Mouse (Mus musculus) neural tube, embryonic 11.5 days (tissue): Measurements from ENCODE around the gene Zmpste24. TPM values are rescaled to one million over a fixed set of nuclear protein-coding genes. Genes with fewer than 3 reads are reported as not detected.
"Not testable (repeated sequence)": the region's sequence is repeated elsewhere in the genome, so short reads cannot be mapped to it uniquely, and the experiment has no call there.

Experiments
- ATAC-seq: fragments of 200-750 bp; cut with Nextera tagmentation; 2 replicates; pipeline ENCODE4 v1.8.0; 2017; ENCODE audit warnings: moderate number of reproducible peaks, mild to moderate bottlenecking, moderate TSS enrichment, moderate library complexity; ENCODE audit not compliant: insufficient read depth, low FRiP score, low TSS enrichment
- DNase-seq: peaks from one replicate; pipeline ENCODE4 v3.0.0-alpha.2; 2015; ENCODE audit warnings: low spot score
- H3K27ac ChIP-seq: fragments of 300-500 bp; sonication (generic); 2 replicates; pipeline ENCODE4 v1.5.1; 2014; ENCODE audit warnings: low read depth, mild to moderate bottlenecking, low read length
- H3K27me3 ChIP-seq: fragments of 300-500 bp; sonication (generic); 2 replicates; pipeline ENCODE4 v1.6.1; 2014; ENCODE audit warnings: mild to moderate bottlenecking, low read length, mixed read lengths; ENCODE audit not compliant: control insufficient read depth, insufficient read depth
- H3K36me3 ChIP-seq: fragments of 300-500 bp; sonication (generic); 2 replicates; pipeline ENCODE4 v1.6.1; 2014; ENCODE audit warnings: mild to moderate bottlenecking, low read length, moderate library complexity, mixed read lengths; ENCODE audit not compliant: control insufficient read depth, insufficient read depth
- H3K4me1 ChIP-seq: fragments of 300-500 bp; sonication (generic); 2 replicates; pipeline ENCODE4 v1.6.1; 2014; ENCODE audit warnings: low read length, mixed read lengths; ENCODE audit not compliant: control insufficient read depth, insufficient read depth
- H3K4me2 ChIP-seq: fragments of 300-500 bp; sonication (generic); 2 replicates; pipeline ENCODE4 v1.6.1; 2014; ENCODE audit warnings: low read depth, mild to moderate bottlenecking, moderate library complexity
- H3K4me3 ChIP-seq: fragments of 300-500 bp; sonication (generic); 2 replicates; pipeline ENCODE4 v1.5.1; 2014; ENCODE audit warnings: low read depth, low read length
- H3K9ac ChIP-seq: fragments of 300-500 bp; sonication (generic); 2 replicates; pipeline ENCODE4 v1.6.1; 2014; ENCODE audit warnings: mild to moderate bottlenecking, low read length
- H3K9me3 ChIP-seq: fragments of 300-500 bp; sonication (generic); 2 replicates; pipeline ENCODE4 v1.6.1; 2016; ENCODE audit warnings: low read length; ENCODE audit not compliant: control insufficient read depth
- WGBS: fragments of 180-500 bp; shearing (Covaris S2); extraction: QIAGEN DNeasy Blood & Tissue Kit; methylation state at CpG from one replicate; pipeline ENCODE4 v1.1.7; 2014; 5-methylcytosine and 5-hydroxymethylcytosine counted together
- polyA plus RNA-seq: library from polyadenylated mRNA; unstranded; fragments of >200 nt; fragmentation: Nextera tagmentation; extraction: Ambion mirVana; gene quantifications from 2 replicates; pipeline ENCODE4 v1.2.1, GENCODE M21; 2014

Zmpste24 gene
- polyA plus RNA-seq, 1 experiment from 2014 or later, result 29.3 TPM

DNA sequence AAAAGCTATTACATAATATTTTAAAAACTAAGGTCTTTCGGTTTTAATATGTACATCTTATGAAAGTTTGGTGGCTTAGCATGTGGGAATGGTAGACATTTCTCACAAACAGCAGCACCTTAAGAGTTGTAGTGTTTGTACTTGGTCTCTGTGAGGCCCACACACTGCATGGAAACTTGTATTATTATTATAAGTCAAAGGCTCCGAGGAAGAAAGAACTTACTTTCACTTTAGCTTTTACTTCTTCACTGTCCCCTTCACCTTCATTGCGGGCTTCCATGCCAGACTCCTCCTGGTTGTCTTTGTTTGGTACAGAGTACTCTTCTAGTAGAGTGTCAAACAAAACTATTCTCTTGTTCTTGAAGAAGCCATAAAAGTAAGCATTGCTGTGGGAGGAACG is 23.8 kb downstream of the Zmpste24 start:
- no peak for ATAC-seq
- Histone ChIP-seq H3K9ac (no peak overlapping the region), H3K4me1 (no peaks in the 10 kb centered on the region), H3K4me3 (no peak overlapping the region), H3K27ac (no peak overlapping the region), H3K27me3 (no peaks in the 10 kb centered on the region), H3K9me3 (no peaks in the 10 kb centered on the region), H3K36me3 (peaks cover 12% of the 10 kb centered on the region), H3K4me2 (no peak overlapping the region)
- DNase-seq, result no peak
- WGBS, result 54% methylated on average over 4 of the region's 4 CpGs

DNA sequence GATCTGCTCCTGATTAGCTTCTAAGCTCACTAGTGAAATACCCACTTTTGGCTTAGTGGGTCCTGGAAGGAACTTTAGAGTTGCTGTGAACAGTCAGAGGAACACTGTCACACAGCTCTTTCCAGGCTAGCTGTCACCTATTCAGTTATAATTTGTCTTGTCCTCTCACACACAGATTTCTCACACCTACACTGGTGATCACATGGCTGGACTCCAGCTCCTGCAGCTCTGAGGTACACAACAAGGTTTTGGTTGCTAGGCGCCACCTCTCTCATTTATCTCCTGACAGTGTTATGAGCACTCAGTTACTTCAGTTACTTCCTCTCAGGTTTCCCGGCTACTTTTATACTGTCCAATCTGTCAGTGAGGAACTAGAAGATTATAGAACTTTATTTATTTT is 32.7 kb downstream of the Zmpste24 start:
- Histone ChIP-seq H3K36me3 (peaks cover 3% of the 10 kb centered on the region; the same call in 1 of the 2 replicates), H3K9ac (no peak overlapping the region), H3K27ac (no peak overlapping the region), H3K27me3 (no peaks in the 10 kb centered on the region), H3K4me2 (no peak overlapping the region), H3K4me3 (no peak overlapping the region), H3K9me3 (no peaks in the 10 kb centered on the region), H3K4me1 (no peaks in the 10 kb centered on the region)
- ATAC-seq (no peak), DNase-seq (no peak)
- 88% methylated on average over 2 of the region's 2 CpGs for WGBS

GRCm38 (mm10) chr4:121059218-121059617 is 38.8 kb downstream of the Zmpste24 start:
- H3K4me2 ChIP-seq, H3K9ac ChIP-seq, H3K4me1 ChIP-seq, H3K9me3 ChIP-seq, ATAC-seq, H3K36me3 ChIP-seq, H3K27me3 ChIP-seq, H3K4me3 ChIP-seq, H3K27ac ChIP-seq, DNase-seq: not testable (repeated sequence)
- 89% methylated on average over 9 of the region's 10 CpGs for WGBS

DNA sequence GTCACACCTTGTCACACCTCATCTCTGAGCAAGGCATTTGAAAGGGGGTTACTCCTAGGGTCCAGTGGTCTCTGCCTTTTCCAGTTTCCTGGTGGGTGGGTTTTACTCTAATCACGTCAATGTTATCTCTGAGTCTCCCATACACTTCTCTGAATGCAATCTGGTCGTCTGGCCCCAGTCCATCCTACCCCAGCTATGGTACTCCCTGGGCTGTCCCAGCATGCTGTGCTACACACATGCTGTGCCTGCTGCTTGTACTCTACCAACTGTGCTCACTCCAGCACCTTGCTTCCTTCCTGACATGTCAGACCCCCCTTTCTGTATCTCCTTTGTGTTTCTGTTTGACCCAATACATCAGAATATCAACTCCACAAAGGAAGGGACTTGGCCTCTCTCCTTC is 41.0 kb downstream of the Zmpste24 start:
- H3K4me3 ChIP-seq, result no peak overlapping the region
- peaks cover 6% of the 10 kb centered on the region for H3K27me3 ChIP-seq
- H3K4me1 ChIP-seq, result no peaks in the 10 kb centered on the region
- DNase-seq (no peak), ATAC-seq (no peak)
- H3K9me3 ChIP-seq, result no peaks in the 10 kb centered on the region
- WGBS, result 71% methylated on average over 2 of the region's 2 CpGs
- H3K4me2 ChIP-seq, result no peak overlapping the region
- H3K27ac ChIP-seq, result no peak overlapping the region
- no peak overlapping the region for H3K9ac ChIP-seq
- H3K36me3 ChIP-seq, result 0 out of 2 replicates have a peak, but pooled peaks cover 2% of the 10 kb centered on the region

DNA sequence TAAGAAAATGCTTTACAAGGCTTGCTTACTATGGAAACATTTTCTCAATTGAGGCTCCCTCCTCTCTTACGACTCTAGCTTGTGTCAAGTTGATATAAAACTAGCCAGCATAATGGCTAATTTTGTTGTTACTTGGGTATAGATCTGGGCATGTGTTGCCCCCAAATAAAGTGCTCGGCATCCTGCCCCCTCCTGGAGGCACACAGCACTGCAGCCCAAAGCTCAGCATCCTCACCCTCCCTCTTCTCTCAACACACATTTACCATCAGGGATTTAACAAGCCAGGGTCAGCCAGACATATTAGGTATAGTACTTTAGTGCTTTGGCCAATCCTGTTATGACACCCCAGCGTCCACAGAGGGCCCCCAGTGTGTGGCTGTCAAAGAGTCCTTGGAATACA is 41.7 kb downstream of the Zmpste24 start:
- WGBS, result 45% methylated on average over 3 of the region's 3 CpGs
- Histone ChIP-seq H3K9me3 (no peaks in the 10 kb centered on the region), H3K36me3 (0 out of 2 replicates have a peak, but pooled peaks cover 2% of the 10 kb centered on the region), H3K9ac (no peak overlapping the region), H3K4me1 (no peaks in the 10 kb centered on the region), H3K27ac (no peak overlapping the region), H3K4me2 (no peak overlapping the region), H3K4me3 (no peak overlapping the region), H3K27me3 (peaks cover 6% of the 10 kb centered on the region)
- ATAC-seq (no peak; the same call in 1 of the 2 replicates), DNase-seq (no peak)

DNA sequence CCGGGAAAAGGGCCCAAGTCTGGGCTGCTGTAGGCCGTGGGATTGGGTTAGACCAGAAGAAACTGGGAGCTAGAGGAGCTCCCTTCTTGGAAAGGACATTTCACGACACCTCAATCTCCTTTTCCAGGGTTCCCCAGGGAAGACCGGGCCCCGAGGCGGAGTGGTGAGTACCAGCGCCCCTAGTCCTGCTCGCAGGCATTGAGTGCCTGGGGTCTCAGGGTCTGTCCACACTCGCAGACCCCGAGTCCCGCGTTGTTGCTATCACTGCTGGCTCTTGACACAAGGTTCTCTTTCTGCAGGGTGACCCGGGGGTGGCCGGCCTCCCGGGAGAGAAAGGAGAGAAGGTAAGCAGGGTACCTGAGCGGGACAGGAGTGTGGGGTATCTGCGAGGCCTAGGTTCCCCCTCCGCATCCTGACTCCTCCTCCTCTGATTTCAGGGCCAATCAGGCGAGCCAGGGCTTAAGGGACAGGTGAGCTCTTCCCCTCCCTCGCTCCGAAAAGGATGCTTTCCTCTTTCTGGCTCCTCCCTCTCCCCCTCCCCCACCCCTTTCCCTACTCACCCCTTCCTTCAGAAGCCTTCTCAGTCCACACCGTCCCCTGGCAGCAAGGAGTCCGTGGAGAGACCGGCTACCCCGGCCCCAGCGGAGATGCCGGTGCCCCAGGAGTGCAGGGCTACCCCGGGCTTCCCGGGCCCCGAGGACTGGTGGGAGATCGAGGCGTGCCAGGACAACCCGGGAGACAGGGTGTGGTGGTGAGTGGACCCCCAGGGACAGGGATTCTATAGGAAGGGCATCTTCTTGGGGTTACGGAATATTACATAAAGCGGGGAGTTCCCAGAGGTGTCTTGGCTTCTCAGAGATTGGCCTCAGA is 45.4 kb downstream of the Zmpste24 start:
- 7% methylated on average over 35 of the region's 35 CpGs for WGBS
- DNase-seq (no peak), ATAC-seq (no peak)
- Histone ChIP-seq H3K4me3 (no peak overlapping the region), H3K9me3 (no peaks in the 10 kb centered on the region), H3K9ac (peak overlapping the region; percentile 15), H3K4me1 (no peaks in the 10 kb centered on the region), H3K36me3 (no peaks in the 10 kb centered on the region; the same call in 1 of the 2 replicates), H3K27ac (no peak overlapping the region), H3K27me3 (peaks cover 6% of the 10 kb centered on the region), H3K4me2 (peak overlapping the region; percentile 29)

DNA sequence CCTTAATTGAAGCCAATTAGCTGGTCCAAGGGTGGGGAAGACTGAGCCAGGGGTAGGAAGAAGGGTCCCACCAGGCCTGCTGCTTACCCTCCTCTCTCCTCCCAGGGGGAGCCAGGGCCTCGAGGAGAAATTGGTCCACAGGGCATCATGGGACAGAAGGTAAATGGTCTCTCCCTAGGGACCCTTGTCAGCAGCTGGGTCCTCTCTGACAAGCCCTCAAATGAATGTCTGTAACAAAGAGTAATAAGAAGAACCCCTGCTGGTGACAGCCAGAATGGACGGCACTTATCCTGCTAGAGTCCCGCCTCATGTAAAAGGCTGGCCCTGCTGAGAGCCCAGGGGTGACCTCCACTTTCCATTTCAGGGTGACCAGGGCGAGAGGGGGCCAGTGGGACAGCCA is 46.2 kb downstream of the Zmpste24 start:
- no peak overlapping the region for H3K9ac ChIP-seq
- 23% methylated on average over 4 of the region's 4 CpGs for WGBS
- no peak overlapping the region for H3K4me3 ChIP-seq
- ATAC-seq (0 out of 2 replicates have a peak, but pooled peaks have one; percentile 11), DNase-seq (peak; percentile 24)
- H3K27me3 ChIP-seq, result peaks cover 6% of the 10 kb centered on the region
- no peaks in the 10 kb centered on the region for H3K9me3 ChIP-seq
- no peaks in the 10 kb centered on the region for H3K4me1 ChIP-seq
- no peak overlapping the region for H3K27ac ChIP-seq
- H3K4me2 ChIP-seq, result no peak overlapping the region
- H3K36me3 ChIP-seq, result no peaks in the 10 kb centered on the region; the same call in 1 of the 2 replicates

DNA sequence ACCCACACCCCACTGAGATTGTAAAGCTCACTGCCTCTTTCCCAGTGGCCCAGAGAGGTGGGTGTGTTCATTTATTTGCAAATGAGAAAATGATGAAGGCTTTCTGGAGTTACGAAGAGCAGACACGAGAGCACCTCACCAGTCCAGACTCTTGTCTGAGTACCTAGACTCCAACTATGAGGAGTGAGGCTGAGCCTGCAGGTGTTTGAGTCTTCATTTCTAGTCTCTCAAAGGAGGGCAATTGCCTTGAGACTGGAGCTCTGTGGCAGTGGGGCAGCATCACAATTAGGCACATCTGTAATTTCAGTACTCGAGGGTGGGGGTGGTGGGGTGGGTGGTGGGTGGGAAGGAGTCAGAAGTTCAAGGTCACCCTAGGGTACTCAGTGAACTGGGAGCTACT is 55.1 kb downstream of the Zmpste24 start:
- WGBS, result 59% methylated on average over 3 of the region's 3 CpGs
- Histone ChIP-seq H3K4me1 (peaks cover 16% of the 10 kb centered on the region), H3K9ac (no peak overlapping the region), H3K4me2 (no peak overlapping the region), H3K27me3 (peaks cover 12% of the 10 kb centered on the region), H3K9me3 (no peaks in the 10 kb centered on the region), H3K36me3 (no peaks in the 10 kb centered on the region; the same call in 1 of the 2 replicates), H3K4me3 (no peak overlapping the region), H3K27ac (no peak overlapping the region)
- no peak for ATAC-seq
- no peak for DNase-seq

DNA sequence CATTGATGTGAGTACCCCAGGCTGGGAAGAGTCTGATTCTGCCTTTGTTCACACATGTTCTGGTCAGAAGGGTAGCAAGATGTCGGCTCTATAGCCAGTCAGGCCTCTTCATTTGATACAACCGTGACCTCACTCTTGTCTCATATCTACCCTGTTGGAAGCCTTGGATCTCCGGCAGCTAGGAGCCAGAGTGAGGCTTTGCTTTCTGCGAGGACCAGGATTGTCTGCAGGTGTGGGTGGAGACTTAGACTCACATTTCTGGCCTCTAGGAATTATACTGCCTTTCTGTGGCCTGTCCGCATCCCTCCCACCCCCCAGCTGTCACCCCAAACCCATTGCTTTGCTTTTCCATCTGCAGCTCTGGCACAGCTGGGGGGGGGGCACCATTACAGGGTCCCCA is 55.6 kb downstream of the Zmpste24 start:
- Histone ChIP-seq H3K36me3 (no peaks in the 10 kb centered on the region), H3K4me1 (peaks cover 16% of the 10 kb centered on the region), H3K9ac (no peak overlapping the region), H3K4me2 (no peak overlapping the region), H3K9me3 (no peaks in the 10 kb centered on the region), H3K27me3 (peaks cover 12% of the 10 kb centered on the region), H3K27ac (no peak overlapping the region), H3K4me3 (no peak overlapping the region)
- 54% methylated on average over 5 of the region's 5 CpGs for WGBS
- DNase-seq (no peak), ATAC-seq (no peak)
